Mouse (Mus musculus) MEL (cell line): ENCODE data around the gene Pigk. TPM values are rescaled to one million over a fixed set of nuclear protein-coding genes. Genes with fewer than 3 reads are reported as not detected.
A peak's percentile ranks its signal among the peaks of the same experiment; 100 is the strongest.

Experiments
- DNase-seq: peaks from one replicate; pipeline ENCODE4 v3.0.0; 2011; ENCODE audit warnings: low read depth, low spot score
- H3K27ac ChIP-seq: 2 replicates; pipeline ENCODE4 v1.5.1; 2012; ENCODE audit warnings: low read depth, mild to moderate bottlenecking, control low read depth, low read length, moderate library complexity; ENCODE audit not compliant: control insufficient read depth
- H3K27me3 ChIP-seq, 2 experiments: fragments of 150-350 bp in 1 of 2; sonication (generic) in 1 of 2; 2 replicates each; pipeline ENCODE4 v1.6.1; 2012; ENCODE audit warnings: low read length in 2 of 2, mild to moderate bottlenecking in 2 of 2, improper control_type of control experiment in 1 of 2, moderate library complexity in 1 of 2; ENCODE audit not compliant: insufficient read depth in 2 of 2, control insufficient read depth in 1 of 2
- H3K36me3 ChIP-seq, 2 experiments: 2 replicates each; pipeline ENCODE4 v1.6.1; 2012 to 2014; ENCODE audit warnings: low read length in 2 of 2, improper control_type of control experiment in 1 of 2, inconsistent platforms in 1 of 2, mild to moderate bottlenecking in 1 of 2; ENCODE audit not compliant: insufficient read depth in 2 of 2, control insufficient read depth in 1 of 2
- H3K4me1 ChIP-seq, 2 experiments: fragments of 150-350 bp in 1 of 2; sonication (generic) in 1 of 2; 2 replicates each; pipeline ENCODE4 v1.6.1; 2012; ENCODE audit warnings: low read length in 2 of 2, improper control_type of control experiment in 1 of 2, mild to moderate bottlenecking in 1 of 2; ENCODE audit not compliant: insufficient read depth in 2 of 2, control insufficient read depth in 1 of 2
- H3K4me3 ChIP-seq, 2 experiments: fragments of 150-350 bp in 1 of 2; sonication (generic) in 1 of 2; 2 replicates each; pipeline ENCODE4 v1.5.1; 2012; ENCODE audit warnings: low read depth in 2 of 2, low read length in 2 of 2, mild to moderate bottlenecking in 2 of 2, moderate library complexity in 2 of 2, control low read depth in 1 of 2, improper control_type of control experiment in 1 of 2; ENCODE audit not compliant: control insufficient read depth in 1 of 2, insufficient read depth in 1 of 2
- H3K79me2 ChIP-seq: 2 replicates; pipeline ENCODE4 v1.6.1; 2012; ENCODE audit warnings: mild to moderate bottlenecking, low read length, moderate library complexity; ENCODE audit not compliant: control insufficient read depth, poor library complexity, insufficient read depth
- H3K9ac ChIP-seq: 2 replicates; pipeline ENCODE4 v1.6.1; 2012; ENCODE audit warnings: low read depth, mild to moderate bottlenecking, control low read depth, low read length, moderate library complexity; ENCODE audit not compliant: control insufficient read depth, poor library complexity, severe bottlenecking
- H3K9me3 ChIP-seq: fragments of 150-350 bp; sonication (generic); replicated peaks from 2 replicates; pipeline ENCODE4 v1.6.1; 2012; ENCODE audit warnings: mild to moderate bottlenecking, low read length, improper control_type of control experiment, moderate library complexity; ENCODE audit not compliant: insufficient read depth
- BHLHE40 ChIP-seq: IDR thresholded peaks from 2 replicates; pipeline ENCODE4 v1.6.1; 2012; ENCODE audit warnings: low read depth, mild to moderate bottlenecking, inconsistent platforms, low read length, improper control_type of control experiment, borderline replicate concordance
- CHD1 ChIP-seq: IDR thresholded peaks from 2 replicates; pipeline ENCODE4 v1.6.1; 2012; ENCODE audit warnings: low read depth, mild to moderate bottlenecking, inconsistent platforms, low read length, improper control_type of control experiment
- CHD2 ChIP-seq: IDR thresholded peaks from 2 replicates; pipeline ENCODE4 v1.6.1; 2011; ENCODE audit warnings: low read length, improper control_type of control experiment
- CTCF ChIP-seq, 3 experiments: IDR thresholded peaks in 2 of 3; conservative IDR thresholded peaks in 1 of 3; 2 replicates each; pipeline ENCODE4 v1.5.1; 2011 to 2012; ENCODE audit warnings: low read length in 3 of 3, low read depth in 2 of 3, mild to moderate bottlenecking in 2 of 3, improper control_type of control experiment in 1 of 3, inconsistent platforms in 1 of 3, mixed read lengths in 1 of 3, moderate library complexity in 1 of 3; ENCODE audit not compliant: control insufficient read depth in 1 of 3, insufficient read depth in 1 of 3, poor library complexity in 1 of 3, severe bottlenecking in 1 of 3
- E2F4 ChIP-seq: IDR thresholded peaks from 2 replicates; pipeline ENCODE4 v1.6.1; 2011; ENCODE audit warnings: low read depth, low read length, improper control_type of control experiment, borderline replicate concordance
- ELF1 ChIP-seq: IDR thresholded peaks from 2 replicates; pipeline ENCODE4 v1.6.1; 2014; ENCODE audit warnings: low read depth, mild to moderate bottlenecking, inconsistent platforms, low read length, improper control_type of control experiment, moderate library complexity
- EP300 ChIP-seq, 2 experiments: IDR thresholded peaks; 2 replicates each; pipeline ENCODE4 v1.6.1; 2011; ENCODE audit warnings: improper control_type of control experiment in 2 of 2, low read length in 2 of 2, low read depth in 1 of 2, mild to moderate bottlenecking in 1 of 2
- ETS1 ChIP-seq: IDR thresholded peaks from 2 replicates; pipeline ENCODE4 v1.6.1; 2012; ENCODE audit warnings: low read depth, mild to moderate bottlenecking, inconsistent platforms, low read length, improper control_type of control experiment, moderate library complexity
- GABPA ChIP-seq: IDR thresholded peaks from 2 replicates; pipeline ENCODE4 v1.6.1; 2012; ENCODE audit warnings: low read depth, mild to moderate bottlenecking, inconsistent platforms, low read length, improper control_type of control experiment, moderate library complexity
- HCFC1 ChIP-seq: IDR thresholded peaks from 2 replicates; pipeline ENCODE4 v1.6.1; 2012; ENCODE audit warnings: low read depth, mild to moderate bottlenecking, inconsistent platforms, low read length, improper control_type of control experiment, moderate library complexity
- KAT2A ChIP-seq: conservative IDR thresholded peaks from 2 replicates; pipeline ENCODE4 v1.6.1; 2012; ENCODE audit warnings: low read depth, low read length, improper control_type of control experiment, inconsistent platforms
- MAFK ChIP-seq: IDR thresholded peaks from 2 replicates; pipeline ENCODE4 v1.6.1; 2011; ENCODE audit warnings: low read depth, mild to moderate bottlenecking, low read length, improper control_type of control experiment, borderline replicate concordance
- MAX ChIP-seq: IDR thresholded peaks from 2 replicates; pipeline ENCODE4 v1.6.1; 2011; ENCODE audit warnings: low read length, improper control_type of control experiment
- MAZ ChIP-seq: IDR thresholded peaks from 2 replicates; pipeline ENCODE4 v1.6.1; 2012; ENCODE audit warnings: low read depth, mild to moderate bottlenecking, inconsistent platforms, low read length, improper control_type of control experiment
- MEF2A ChIP-seq: IDR thresholded peaks from 2 replicates; pipeline ENCODE4 v1.6.1; 2014; ENCODE audit warnings: low read depth, mild to moderate bottlenecking, inconsistent platforms, low read length, improper control_type of control experiment; ENCODE audit not compliant: poor library complexity, insufficient replicate concordance, severe bottlenecking; ENCODE audit errors: extremely low read depth
- MXI1 ChIP-seq: IDR thresholded peaks from 2 replicates; pipeline ENCODE4 v1.6.1; 2011; ENCODE audit warnings: mild to moderate bottlenecking, low read depth, low read length, improper control_type of control experiment
- MYB ChIP-seq: IDR thresholded peaks from 2 replicates; pipeline ENCODE4 v1.6.1; 2011; ENCODE audit warnings: mild to moderate bottlenecking, low read depth, low read length, improper control_type of control experiment
- MYC ChIP-seq: IDR thresholded peaks from 2 replicates; pipeline ENCODE4 v1.6.1; 2011; ENCODE audit warnings: low read depth, mild to moderate bottlenecking, low read length, improper control_type of control experiment, moderate library complexity
- NELFE ChIP-seq: IDR thresholded peaks from 2 replicates; pipeline ENCODE4 v1.6.1; 2011; ENCODE audit warnings: low read depth, low read length, improper control_type of control experiment
- POLR2A ChIP-seq, 2 experiments: IDR thresholded peaks; 2 replicates each; pipeline ENCODE4 v1.6.1; 2011 to 2012; ENCODE audit warnings: low read length in 2 of 2, mild to moderate bottlenecking in 2 of 2, control low read depth in 1 of 2, improper control_type of control experiment in 1 of 2, low read depth in 1 of 2, moderate library complexity in 1 of 2; ENCODE audit not compliant: control insufficient read depth in 1 of 2, insufficient read depth in 1 of 2, poor library complexity in 1 of 2
- POLR2AphosphoS2 ChIP-seq: IDR thresholded peaks from 2 replicates; pipeline ENCODE4 v1.6.1; 2011; ENCODE audit warnings: low read length, improper control_type of control experiment
- POLR2AphosphoS5 ChIP-seq: IDR thresholded peaks from 2 replicates; pipeline ENCODE4 v1.6.1; 2012; ENCODE audit warnings: low read depth, borderline replicate concordance, mild to moderate bottlenecking, inconsistent platforms, low read length, moderate library complexity, mixed read lengths
- RAD21 ChIP-seq: IDR thresholded peaks from 2 replicates; pipeline ENCODE4 v1.6.1; 2011; ENCODE audit warnings: mild to moderate bottlenecking, low read depth, low read length, improper control_type of control experiment
- SIN3A ChIP-seq: IDR thresholded peaks from 2 replicates; pipeline ENCODE4 v1.6.1; 2012; ENCODE audit warnings: low read length, improper control_type of control experiment, inconsistent platforms
- SMC3 ChIP-seq: IDR thresholded peaks from 2 replicates; pipeline ENCODE4 v1.6.1; 2011; ENCODE audit warnings: low read depth, low read length, improper control_type of control experiment
- TBP ChIP-seq: IDR thresholded peaks from 2 replicates; pipeline ENCODE4 v1.8.0; 2011; ENCODE audit warnings: low read depth, low read length, improper control_type of control experiment
- TCF12 ChIP-seq: IDR thresholded peaks from 2 replicates; pipeline ENCODE4 v1.6.1; 2014; ENCODE audit warnings: low read depth, mild to moderate bottlenecking, inconsistent platforms, low read length, improper control_type of control experiment, moderate library complexity
- UBTF ChIP-seq: IDR thresholded peaks from 2 replicates; pipeline ENCODE4 v1.6.1; 2012; ENCODE audit warnings: low read depth, mild to moderate bottlenecking, inconsistent platforms, low read length, improper control_type of control experiment, moderate library complexity, borderline replicate concordance; ENCODE audit not compliant: insufficient read depth
- ZC3H11A ChIP-seq: IDR thresholded peaks from 2 replicates; pipeline ENCODE4 v1.6.1; 2012; ENCODE audit warnings: low read depth, mild to moderate bottlenecking, inconsistent platforms, low read length, improper control_type of control experiment
- ZKSCAN1 ChIP-seq: IDR thresholded peaks from 2 replicates; pipeline ENCODE4 v1.6.1; 2012; ENCODE audit warnings: low read depth, mild to moderate bottlenecking, inconsistent platforms, low read length, improper control_type of control experiment, moderate library complexity
- ZMIZ1 ChIP-seq: IDR thresholded peaks from 2 replicates; pipeline ENCODE4 v1.6.1; 2012; ENCODE audit warnings: low read depth, mild to moderate bottlenecking, inconsistent platforms, low read length, improper control_type of control experiment, moderate library complexity
- polyA plus RNA-seq, 2 experiments: library from polyadenylated mRNA; stranded (reverse) in 1 of 2; unstranded in 1 of 2; fragments of >175 nt in 1 of 2; fragments of >200 nt in 1 of 2; gene quantifications; 2 replicates each; pipeline versions ENCODE4 v1.2.1 to v1.2.4; 2012; ENCODE audit warnings: low replicate concordance in 2 of 2, low read depth in 1 of 2; ENCODE audit not compliant: insufficient read length in 2 of 2, insufficient read depth in 1 of 2, missing spikeins in 1 of 2
- total RNA-seq: library from RNA; depleted of rRNA; stranded (reverse); fragments of 300-350 nt; gene quantifications from 2 replicates; pipeline ENCODE4 v1.2.3, GENCODE M21; 2012

Gene Pigk
- total and polyA plus RNA-seq, 3 experiments, result 14.6 to 17.8 TPM; not detected in 1

- Histone ChIP-seq H3K27ac (peak overlapping the region; percentile 6), H3K36me3 (peaks cover 0 to 14% of the 10 kb centered on the region in 2 experiments; a peak in 3 of 4 replicates), H3K9ac (no peak overlapping the region), H3K9me3 (no peaks in the 10 kb centered on the region), H3K4me3 (no peak overlapping the region), H3K79me2 (no peaks in the 10 kb centered on the region), H3K27me3 (no peaks in the 10 kb centered on the region), H3K4me1 (peaks cover 3 to 8% of the 10 kb centered on the region in 2 experiments; a peak in 2 of 4 replicates)
- DNase-seq, result peak; percentile 81
- TF ChIP-seq TBP (no peak), MYC (peak; percentile 68), NELFE (no peak), MAZ (peak; percentile 70; the same call in 1 of the 2 replicates), SIN3A (peak; percentile 73; the same call in 1 of the 2 replicates), E2F4 (no peak), MXI1 (peak; percentile 59; the same call in 1 of the 2 replicates), POLR2AphosphoS2 (no peak), SMC3 (peak; percentile 67), BHLHE40 (no peak), MYB (no peak), ZMIZ1 (no peak), ELF1 (no peak), EP300 (IDR thresholded peaks at IDR 0.05; ENCODE audit: low read depth in 1 of 2, low read length in 2 of 2) (no peak), MEF2A (no peak), HCFC1 (no peak), KAT2A (0 out of 2 replicates have a peak, but pooled peaks have one; percentile 32), CHD2 (no peak), ZC3H11A (peak; percentile 85), MAFK (no peak), UBTF (no peak), GABPA (no peak), MAX (no peak), POLR2AphosphoS5 (no peak), ZKSCAN1 (no peak), TCF12 (peak; percentile 12; the same call in 1 of the 2 replicates), CTCF (IDR thresholded peaks at IDR 0.05 in 2 of 3, conservative IDR thresholded peaks at IDR 0.05 in 1 of 3; ENCODE audit: control insufficient read depth in 1 of 3, insufficient read depth in 1 of 3, low read depth in 2 of 3, low read length in 3 of 3, poor library complexity in 1 of 3, severe bottlenecking in 1 of 3) (peak; percentile 43 to 77 (median 44)), ETS1 (no peak), RAD21 (peak; percentile 97), CHD1 (no peak), POLR2A (IDR thresholded peaks at IDR 0.05; ENCODE audit: control insufficient read depth in 1 of 2, insufficient read depth in 1 of 2, low read depth in 1 of 2, low read length in 2 of 2, poor library complexity in 1 of 2) (no peak)
Measured at GRCm38 (mm10) chr3:152749461-152749871, 35.6 kb downstream of the Pigk start.
